Mouse (Mus musculus): ENCODE results near the gene Rab3gap2. TPM values are rescaled to one million over a fixed set of nuclear protein-coding genes. Genes with fewer than 3 reads are reported as not detected.

The Rab3gap2 gene
- total RNA-seq, 2 experiments from 2014 or later, result 37.3 to 49.0 TPM

DNA sequence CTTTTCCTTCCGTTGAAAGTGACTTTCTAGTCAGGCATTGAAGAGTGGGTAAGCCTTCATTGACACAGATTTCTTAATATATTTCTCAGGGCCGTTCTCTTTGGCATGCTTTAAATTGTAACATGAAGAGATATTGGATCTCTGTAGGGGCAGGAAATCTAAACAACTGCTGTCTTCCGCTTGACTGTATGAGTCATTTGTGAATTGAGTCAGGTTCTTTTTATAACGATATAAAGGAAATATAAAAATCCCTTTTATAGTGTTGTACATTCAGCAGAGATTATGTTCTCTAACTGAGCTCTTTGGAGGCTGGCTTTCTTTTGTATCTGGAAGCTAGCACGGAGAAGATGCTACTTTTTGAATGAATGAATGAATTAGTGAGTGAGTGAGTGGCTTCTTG is 14.0 kb downstream of the Rab3gap2 start:
- ATAC-seq (replicated peaks; ENCODE audit: poor library complexity), result no peak

DNA sequence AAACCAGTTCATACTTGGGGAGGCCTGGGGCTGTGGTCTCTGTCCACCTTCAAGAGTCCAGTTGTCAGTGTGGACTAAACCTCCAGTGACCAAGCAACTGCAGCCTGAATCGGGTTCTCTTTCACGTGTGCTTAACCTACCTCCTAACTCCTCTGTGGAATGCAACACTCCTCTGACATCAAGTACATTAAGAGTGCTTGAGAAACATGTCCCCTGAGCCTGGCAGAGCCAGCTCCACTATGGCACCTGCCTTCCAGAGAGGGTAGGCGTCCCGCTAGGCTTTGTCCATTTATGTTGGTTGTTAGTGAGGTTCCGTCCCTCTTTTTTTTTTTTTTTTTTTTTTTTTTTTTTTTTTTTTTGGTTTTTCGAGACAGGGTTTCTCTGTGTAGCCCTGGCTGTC is 23.0 kb downstream of the Rab3gap2 start:
- no peak for ATAC-seq (replicated peaks; ENCODE audit: poor library complexity)

DNA sequence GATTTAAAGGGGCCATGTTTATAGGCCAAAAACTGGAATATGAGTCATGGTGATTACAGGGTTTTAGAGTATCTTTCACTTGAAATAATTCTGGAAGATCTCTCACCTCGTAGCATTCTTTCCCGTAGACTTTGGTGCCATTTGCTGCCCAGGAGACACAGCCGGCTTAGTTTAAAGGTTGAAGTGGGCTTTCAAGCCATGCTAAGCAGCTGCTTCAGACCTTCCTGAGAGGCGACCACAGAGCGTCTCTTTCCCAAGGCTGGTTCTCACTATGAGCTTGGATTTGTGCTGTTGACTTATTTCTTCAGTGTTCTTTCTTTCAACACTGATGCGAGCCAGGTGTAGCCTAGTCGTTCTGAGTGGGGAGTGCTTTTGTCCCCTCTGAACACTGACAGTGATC is 23.8 kb downstream of the Rab3gap2 start:
- ATAC-seq (replicated peaks; ENCODE audit: poor library complexity), result no peak

DNA sequence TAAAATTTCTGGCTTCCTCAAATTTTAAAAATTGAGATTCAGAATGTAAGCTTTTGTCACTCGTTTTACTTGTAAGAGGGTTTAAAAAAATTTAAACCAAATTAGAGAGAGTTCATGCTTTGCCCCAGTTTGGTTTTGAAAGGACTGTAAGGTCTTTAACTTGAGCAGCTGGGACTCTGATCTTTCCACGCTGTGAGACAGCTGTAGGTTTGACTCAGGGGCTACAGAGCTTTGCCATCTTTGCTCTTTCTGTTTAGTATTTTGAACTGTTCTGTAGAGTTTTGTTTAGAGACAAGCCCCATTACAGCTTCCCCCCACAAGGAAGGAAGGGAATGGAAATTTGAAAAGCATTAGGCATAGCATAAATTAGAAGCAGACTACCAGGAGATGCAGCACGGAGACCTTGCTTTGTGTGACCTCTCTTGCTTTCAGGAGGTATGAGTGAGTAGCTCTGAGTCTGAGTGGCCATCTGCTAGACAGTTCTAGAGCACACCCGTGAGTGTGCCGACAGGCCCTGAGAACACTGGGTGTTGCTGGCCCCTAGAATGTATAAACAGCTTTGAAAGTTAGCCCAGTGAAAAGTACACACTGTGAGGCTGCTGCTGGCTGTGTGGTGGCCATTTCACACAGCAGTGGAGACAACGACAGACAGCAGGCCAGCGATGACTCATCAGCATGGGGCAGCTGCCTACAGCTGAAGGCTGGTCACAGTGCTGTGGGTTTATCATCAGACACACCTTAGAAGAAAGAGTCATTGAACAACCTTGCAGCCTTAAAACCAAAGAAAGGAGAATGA is 25.7 kb downstream of the Rab3gap2 start:
- peak; percentile 88 for ATAC-seq (replicated peaks; ENCODE audit: poor library complexity)

DNA sequence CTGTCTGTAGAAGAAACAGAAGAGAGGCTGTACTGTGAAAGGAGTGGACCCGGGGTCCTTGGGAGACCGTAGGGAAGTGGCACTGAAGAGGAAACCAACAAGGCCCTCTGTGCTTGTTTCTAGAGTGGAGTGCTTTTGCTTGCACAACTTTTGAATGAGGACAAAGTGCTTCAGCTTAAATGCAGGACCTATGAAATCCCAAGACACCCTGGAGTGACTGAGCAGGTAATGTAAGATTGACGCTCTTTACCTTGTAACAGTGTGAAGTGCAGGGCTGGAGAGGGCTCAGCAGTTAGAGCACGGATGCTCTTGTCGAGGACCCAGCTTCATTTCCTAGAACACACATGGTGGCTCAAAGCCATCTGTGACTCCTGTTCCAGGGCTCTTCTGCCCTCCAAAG is 31.9 kb downstream of the Rab3gap2 start:
- ATAC-seq (replicated peaks; ENCODE audit: poor library complexity), result no peak

DNA sequence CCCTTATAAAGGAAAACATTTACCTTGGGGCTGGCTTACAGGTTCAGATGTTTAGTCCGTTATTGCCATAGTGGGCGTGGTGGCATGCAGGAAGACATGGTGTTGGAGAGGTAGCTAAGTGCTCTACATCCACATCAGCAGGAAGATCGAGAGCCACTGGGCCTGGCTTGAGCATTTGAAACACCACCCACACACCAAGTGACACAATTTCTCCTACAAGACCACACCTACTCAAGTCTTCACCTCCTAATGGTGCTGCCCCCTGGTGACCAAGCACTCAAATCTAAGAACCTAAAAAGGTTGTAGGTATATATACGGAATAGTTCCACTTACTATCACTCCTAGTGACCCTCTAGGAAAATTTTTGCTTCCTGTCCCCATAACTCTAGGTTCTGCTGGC is 32.6 kb downstream of the Rab3gap2 start:
- peak; percentile 85 for ATAC-seq (replicated peaks; ENCODE audit: poor library complexity)

DNA sequence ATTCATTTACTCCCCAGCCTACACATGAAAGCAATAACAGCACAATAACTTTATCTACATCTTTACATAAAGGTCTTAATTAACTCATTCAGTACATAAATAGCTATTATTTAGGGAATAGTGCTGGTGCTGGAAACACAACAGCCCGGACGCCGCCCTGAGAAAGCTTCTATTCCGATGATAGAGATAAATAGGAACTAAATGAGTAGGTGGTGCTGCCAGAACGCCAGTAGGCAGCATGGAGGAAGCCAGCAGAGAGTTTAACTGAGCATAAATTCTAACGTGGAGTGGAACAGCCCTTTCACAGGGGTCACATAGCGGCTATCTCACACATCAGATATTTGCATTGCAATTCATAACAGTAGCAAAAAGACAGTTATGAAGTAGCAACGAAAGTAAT is 39.1 kb downstream of the Rab3gap2 start:
- ATAC-seq (replicated peaks; ENCODE audit: poor library complexity), result no peak

DNA sequence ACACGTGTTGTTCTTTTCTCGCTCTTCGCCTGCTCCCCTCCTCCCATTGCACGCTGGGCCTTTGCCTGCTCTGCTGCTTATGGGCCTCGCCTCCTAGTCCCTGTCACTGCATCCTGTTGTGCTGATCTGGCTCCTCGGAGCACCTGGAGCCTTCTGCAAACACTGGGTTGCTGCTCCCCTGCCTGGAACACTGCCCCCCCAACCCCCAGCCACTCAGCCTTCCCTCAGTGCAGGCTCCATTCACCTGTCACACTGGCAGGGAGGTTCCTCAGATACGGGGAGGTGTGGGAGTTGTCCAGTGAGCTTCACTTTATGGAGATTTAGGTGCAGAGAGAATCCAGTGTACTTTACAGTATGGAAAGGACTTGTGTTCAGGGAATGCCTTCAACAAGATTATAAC is 41.5 kb downstream of the Rab3gap2 start:
- no peak for ATAC-seq (replicated peaks; ENCODE audit: poor library complexity)

DNA sequence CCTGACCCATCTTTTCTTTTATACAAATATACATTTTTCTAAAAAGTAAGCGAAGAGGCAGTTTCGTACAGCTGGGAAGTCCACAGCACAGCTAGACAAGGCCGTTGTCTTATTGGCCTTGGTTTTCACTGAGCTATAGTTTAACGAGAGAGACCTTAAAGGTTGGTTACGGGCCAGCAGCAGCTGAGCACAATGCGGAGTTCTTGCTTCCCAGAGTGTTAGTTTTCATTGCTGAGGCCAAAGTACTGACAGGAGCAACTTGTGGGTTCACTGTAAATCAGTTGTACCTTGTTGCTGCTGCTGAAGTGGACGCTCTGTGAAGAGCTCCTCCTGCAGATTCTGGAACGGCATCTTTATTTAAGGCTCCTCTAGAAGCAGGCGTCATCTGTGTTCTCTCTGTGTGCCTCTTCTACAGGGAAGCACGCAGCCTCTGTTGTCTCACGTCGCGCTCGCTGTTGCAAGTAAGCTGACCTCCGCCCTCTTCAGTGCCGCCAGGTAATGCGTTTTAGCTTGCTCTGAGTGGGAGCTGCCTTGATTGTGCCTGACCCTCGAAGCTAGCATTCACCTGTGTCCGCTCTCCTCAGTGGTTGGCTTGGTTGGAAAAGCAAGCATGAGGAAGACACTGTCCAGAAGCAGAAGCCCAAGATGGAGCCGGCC is 43.6 kb downstream of the Rab3gap2 start:
- ATAC-seq (replicated peaks; ENCODE audit: poor library complexity), result no peak

DNA sequence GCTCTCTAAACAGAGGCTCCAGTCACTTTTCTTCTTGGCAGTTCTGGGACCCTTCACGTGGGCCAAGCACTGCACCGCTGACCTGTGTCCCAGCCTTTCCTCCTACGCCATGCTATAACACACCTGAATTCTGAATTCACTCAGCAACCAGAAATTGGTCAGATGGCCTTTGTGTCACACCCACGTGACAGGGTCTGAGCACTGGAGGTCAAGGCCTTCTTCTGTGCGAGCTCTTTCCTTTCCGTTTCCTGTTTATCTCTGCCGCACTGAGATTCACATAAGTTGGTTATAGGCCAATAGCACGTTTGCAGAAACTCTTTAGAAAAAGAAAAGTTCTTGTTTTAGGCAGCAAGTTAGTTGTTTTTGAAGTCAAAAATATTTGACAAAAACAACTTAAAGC is 44.8 kb downstream of the Rab3gap2 start:
- ATAC-seq (replicated peaks; ENCODE audit: poor library complexity), result no peak

DNA sequence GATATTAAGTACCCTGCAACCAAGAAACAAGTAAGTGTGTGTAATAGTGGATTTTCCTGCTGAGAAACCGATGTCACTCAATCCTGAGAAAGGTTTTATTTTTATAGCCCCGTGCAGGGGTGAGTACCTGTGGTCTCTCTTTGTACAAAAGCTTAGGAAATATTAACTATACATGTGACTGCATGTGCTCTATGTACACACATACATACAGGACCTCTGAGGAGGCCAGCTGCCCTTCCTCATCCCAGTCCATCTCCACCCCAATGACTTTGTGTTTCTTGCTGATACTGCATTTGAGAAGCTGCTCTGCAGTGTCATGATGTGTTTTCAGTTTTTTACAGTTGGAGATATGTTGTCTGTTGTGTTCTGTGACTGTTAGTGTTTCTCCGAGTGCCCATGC is 48.4 kb downstream of the Rab3gap2 start:
- ATAC-seq (replicated peaks; ENCODE audit: poor library complexity), result no peak

DNA sequence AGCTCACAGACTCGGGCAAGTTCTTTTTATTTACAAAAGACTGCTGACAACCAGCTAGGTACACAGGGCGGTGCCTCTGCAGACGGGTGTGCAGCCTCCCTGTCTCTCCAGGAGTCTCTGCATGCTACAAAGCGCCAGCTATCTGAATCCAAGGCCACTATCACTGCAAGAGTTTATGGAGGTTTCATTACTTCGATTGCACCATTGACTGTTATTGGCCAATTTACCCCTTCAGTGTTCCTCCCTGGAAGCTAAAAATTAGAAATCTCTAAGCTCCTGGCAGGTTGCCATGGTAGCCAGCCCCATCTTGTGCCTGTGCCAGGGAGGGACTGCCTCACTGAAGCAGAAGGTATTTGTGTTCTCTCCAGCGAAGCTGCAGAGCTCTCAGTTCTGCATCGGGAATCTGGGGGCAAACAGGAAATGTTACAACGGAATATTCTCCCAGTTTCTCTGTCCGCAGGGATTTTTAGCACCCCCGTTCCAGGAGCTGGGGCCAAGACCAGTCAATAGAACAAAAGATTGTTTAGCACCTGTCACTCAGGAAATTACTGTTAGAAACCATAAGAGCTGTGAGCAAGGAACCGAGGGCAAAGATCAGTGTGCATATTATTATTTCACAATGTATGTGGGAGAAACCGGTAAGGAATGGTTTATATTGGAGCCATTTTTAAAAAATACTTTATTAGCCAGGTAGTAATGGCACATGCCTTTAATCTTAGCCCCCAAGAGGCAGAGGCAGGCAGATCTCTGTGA is 49.4 kb downstream of the Rab3gap2 start:
- ATAC-seq (replicated peaks; ENCODE audit: poor library complexity), result peak; percentile 45

DNA sequence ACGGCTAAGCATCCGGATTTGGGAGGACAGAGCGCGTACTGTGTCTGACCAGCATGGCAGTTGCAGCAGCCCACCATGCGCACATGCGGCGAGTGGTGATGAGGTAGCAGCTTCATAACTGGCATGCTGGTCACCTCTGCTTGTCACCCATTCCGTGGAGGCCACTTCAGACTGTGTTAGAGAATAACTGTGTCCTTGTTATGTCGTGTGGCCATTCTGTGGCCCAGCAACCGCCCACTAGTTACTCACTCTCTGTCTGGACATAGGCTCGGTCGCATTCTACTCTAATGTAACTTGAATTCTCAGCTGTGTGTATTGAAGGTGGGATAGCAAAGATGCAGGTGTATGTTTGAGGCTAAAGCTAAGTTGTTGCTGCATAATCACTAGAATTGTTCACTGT is 51.4 kb downstream of the Rab3gap2 start:
- no peak for ATAC-seq (replicated peaks; ENCODE audit: poor library complexity)

DNA sequence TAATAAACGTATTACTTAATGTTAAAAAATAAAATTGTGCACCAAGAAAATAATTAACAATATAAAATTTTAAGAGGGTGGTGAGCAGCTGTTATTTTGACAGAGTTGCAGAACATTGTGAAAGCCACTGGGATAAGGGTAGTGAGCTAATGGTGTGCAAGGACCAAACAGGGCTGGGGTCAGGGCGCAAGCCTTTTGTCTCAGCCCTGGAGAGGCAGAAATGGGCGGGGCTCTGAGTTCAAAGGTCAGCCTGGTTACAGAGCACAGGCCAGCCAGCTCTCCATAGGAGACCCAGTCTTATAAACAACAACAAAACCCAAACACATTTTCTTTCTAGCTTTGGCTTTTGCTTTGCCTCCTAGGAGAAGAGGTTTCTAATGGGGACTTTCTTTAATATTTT is 52.8 kb downstream of the Rab3gap2 start:
- no peak for ATAC-seq (replicated peaks; ENCODE audit: poor library complexity)

DNA sequence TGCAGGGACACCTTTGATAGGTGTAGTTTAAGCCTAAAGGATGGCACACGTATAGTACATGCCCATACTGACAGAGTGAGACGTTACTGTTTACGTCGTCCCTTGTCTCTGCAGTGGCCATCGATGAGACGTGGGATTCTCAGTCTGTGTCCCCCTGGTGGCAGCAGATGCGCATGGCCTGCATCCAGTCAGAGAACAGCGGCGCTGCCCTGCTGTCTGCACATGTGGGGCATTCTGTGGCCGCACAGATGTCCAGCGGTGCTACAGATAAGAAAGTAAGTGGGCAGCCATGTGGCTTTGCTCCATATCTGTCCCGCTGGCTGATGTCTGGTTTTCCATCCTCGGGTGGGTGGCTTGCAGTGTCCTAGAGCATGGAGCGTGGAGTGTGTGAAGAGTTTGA is 58.6 kb downstream of the Rab3gap2 start:
- peak; percentile 88 for ATAC-seq (replicated peaks; ENCODE audit: poor library complexity)

DNA sequence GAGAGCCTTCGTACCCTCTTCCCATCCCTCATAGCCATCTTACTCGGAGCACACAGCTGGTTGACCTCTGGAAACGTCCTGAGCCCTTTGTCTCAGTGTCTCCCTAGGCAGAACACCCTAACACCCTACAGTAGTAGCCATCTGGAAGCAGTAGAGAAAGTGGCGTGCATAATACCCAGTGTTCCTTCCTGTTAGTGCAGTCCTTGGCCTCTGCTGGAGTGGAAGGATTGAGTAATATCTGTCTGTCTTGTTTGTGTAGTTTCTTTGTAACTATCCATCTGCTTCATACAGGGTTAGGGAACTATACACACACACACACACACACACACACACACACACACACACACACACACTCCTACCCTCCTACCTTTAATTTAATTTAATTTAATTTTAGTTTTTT is 64.8 kb downstream of the Rab3gap2 start:
- peak; percentile 72 for ATAC-seq (replicated peaks; ENCODE audit: poor library complexity)

DNA sequence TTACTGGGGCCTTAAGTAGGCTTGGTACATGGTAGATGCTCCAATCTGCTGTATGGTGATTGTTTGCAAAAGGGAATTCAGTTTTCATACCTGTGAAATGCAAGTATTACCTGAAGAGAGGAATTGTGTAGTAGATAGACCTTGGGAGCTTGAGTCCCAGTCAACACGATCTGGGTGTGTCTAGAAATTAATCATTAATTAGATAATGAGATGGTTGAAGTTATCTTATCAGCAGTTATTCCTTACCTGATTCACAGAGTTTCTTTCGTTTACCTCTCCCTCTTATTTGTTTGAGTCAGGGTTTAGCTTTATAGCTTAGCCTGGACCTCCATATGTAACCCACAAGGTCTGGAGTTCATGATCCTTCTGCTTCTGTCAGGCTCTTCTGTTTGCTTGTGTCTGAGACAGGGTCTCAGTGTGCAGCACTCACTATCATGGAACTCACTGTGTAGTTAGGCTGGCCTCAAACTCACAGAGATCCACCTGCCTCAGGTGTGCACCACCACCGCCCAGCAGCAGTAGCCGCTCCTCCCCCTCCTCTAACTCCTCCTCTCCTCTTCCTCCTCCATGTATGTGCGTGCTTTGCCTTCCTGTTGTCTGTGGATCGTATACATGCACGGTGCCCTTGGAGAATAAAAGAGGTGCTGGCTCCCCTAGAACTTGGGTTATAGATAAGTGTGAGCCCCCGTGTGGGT is 66.6 kb downstream of the Rab3gap2 start:
- no peak for ATAC-seq (replicated peaks; ENCODE audit: poor library complexity)

DNA sequence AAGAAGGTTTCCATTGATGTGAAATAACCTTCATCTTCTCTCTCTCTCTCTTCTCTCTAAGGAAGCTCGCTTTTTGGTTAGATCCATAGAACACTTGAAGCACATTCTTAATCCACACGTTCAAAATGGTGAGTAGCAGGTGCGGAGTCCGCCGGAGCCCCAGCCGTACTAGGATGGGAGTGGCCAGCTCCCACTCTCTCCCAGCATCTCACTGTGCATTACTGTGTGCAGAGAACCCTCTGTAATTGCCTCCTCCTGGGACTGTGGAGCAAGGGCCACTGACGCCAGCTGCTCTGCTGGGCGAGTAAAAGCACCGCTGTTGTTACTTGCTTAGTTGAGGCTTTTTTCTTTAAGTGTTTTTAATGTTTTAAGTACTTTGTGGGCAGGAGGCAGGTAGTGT is 67.5 kb downstream of the Rab3gap2 start:
- no peak for ATAC-seq (replicated peaks; ENCODE audit: poor library complexity)

DNA sequence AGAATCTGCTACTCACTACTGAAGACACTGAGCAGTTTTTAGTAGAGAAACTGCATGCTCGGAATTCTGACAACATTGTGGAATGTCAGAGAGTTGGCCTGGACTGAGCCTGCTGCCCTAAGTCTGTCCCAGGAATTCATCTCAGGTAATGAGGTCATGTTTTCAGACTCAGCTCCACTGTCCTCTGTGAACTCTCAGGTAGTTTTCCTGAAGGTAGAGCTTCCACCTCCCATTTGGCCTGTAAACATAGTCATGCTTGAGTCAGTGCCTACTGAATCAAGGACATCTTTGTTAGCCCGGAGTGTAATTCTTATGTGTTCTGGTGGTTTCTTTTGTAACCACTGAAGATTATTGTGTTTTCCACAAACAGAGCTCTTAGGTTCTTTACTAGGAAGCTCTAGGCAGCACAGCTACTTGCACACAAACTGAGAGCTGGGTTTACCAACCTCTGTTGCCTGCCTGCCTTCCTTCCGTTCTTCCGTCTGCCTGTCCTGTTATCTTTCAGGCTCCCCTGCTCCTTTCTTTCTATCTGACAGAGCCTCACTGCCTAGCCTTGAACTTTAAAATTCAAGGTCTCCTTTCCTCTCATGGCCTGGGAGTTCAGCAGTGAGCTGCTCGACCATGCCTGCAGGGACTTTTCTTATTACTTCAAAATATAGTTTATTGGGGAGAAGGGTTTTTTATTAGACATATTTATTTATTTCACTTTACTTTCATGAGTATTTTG is 71.1 kb downstream of the Rab3gap2 start:
- no peak for ATAC-seq (replicated peaks; ENCODE audit: poor library complexity)

DNA sequence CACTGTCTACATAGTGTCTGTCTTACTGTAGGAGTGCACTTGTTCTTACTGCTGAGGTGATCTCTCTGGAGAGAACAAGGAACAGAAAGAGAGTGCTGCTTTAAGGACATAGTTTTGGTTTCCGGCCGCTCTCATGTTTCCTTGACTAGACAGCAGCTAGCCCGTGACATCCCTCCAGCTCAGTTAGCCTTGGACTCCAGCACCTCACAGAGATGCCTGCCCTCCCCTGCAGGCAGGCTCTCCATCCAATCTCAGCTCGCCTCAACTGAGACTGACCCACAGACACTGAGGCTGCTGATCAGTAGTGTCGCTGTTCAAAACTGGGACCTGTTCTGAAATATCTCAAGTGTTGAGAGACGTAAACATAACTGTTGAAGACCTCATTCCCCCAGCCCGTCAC is 72.1 kb downstream of the Rab3gap2 start:
- ATAC-seq (replicated peaks; ENCODE audit: poor library complexity), result no peak

DNA sequence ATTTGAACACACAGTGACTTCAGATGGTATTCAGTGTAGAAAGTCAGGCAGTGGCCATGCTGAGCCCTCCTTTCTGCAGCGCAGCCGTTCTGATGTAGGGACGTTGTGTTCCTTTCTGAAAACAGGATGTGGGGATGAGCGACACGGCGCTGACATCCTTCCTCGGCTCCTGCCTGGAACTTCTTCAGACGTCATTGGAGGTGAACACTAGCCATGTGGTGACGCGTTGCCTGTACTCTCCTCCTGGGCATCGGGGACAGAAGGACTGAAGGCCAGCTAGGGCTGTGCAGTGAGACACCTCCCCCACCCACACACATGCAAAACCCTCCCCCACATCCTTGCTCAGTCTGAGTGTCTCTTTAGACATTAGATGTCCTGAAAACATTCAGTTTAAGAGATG is 73.1 kb downstream of the Rab3gap2 start:
- ATAC-seq (replicated peaks; ENCODE audit: poor library complexity), result peak; percentile 24
